Mouse (Mus musculus) erythroid progenitor cell, adult 5-6 weeks (primary cell): Measurements from ENCODE around the gene Emp3. TPM values are rescaled to one million over a fixed set of nuclear protein-coding genes. Genes with fewer than 3 reads are reported as not detected.
"Not testable (repeated sequence)": the region's sequence is repeated elsewhere in the genome, so short reads cannot be mapped to it uniquely, and the experiment has no call there.

Source experiments
- ATAC-seq: replicated peaks from 2 replicates; pipeline ENCODE4 v1.8.0; 2016; ENCODE audit warnings: moderate number of reproducible peaks, mild to moderate bottlenecking, moderate TSS enrichment, inconsistent platforms; ENCODE audit not compliant: poor library complexity, low FRiP score, severe bottlenecking
- total RNA-seq, 2 experiments: library from RNA; stranded (forward) in 1 of 2; stranded (reverse) in 1 of 2; fragments of 150-400 nt in 1 of 2; fragments of 186-747, 209-891 nt in 1 of 2; gene quantifications; 2 replicates each; pipeline versions ENCODE4 v1.2.3 to v1.2.4; 2015 to 2017; ENCODE audit warnings: low replicate concordance in 2 of 2

The Emp3 gene
- total RNA-seq, 2 experiments from 2014 or later, result 41.8 to 75.5 TPM

DNA sequence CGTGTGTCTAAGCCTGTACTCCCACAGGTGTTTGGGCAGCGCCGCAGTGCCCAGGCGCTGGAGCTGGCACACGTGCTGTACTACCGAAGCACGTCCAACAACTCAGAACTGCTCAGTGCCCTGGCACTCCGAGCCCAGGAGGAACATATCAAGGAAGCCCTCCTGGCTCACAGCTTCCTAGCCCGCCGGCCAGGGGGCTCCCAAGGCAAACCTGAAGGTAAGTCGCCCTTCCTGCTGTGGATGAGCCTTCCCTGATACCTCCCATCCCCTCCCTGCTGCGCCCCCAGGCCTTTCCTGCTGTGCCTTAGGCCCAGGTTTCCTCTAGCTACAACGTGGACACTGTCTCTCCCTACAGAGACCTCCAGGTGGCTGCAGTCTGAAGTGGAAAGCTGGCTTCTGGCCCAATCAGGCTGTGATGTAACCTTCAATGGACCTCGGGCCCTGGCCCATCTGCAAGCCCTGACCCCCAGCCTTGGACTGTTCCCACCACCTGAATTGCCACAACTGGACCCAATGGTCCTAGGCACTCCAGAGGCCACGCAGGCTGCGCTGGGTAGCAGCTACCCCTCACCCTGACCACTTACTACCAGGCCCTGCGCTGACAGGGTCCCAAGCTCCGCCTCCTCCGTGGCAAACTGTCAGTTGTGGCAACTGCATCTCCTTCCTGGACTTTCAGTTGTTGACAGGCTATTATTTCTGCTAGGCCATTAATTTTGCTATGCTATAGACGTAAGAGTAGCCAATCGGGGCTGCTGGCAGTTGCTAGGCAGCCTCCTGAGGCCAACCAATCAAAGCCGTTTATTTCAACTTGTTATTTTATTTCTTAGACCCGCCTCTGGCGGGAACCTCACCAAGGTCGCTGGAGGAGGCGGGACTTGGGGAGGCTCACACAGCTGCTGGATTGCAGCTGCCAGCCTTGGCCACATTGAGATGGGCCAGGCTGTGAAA is 4.9 kb downstream of the Emp3 start:
- ATAC-seq, result peak; percentile 90

DNA sequence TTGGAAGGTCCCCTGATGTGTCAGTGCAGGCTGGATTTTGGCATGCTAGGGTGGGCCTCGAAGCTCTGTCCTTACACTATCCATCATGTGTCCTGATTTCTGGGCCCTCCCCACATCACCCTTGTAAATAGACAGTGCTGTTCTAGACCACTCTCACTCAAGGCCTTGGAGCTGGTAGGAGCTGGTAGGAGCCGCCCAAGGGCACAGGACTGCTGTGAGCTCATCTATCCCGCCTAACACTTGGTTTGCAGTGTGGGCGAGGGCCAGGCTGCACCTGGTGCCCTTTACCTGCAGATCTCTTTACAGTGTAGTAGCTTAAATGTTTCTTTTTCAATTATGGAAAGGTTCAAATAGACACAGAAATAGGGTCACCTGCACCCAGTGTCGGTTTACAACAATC is 6.2 kb downstream of the Emp3 start:
- no peak for ATAC-seq

DNA sequence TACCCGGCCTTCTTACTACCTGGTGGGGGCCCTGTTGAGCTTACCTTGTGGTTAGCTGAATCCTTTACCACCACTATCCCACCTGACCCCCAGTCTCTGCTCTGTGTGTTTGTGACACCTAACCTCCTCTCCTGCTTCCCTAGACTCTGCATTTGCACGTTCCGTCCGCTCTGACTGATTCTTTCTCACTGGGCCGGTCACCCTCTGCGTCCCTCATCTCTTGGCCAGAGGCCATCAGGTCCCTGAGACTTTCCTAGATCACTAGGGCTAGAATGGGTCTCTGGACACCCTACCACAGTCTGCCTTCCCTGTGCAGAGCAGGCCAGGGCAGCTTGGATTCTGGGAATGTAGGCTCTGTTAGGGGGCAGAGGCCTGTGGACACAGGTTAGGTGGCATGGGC is 7.1 kb downstream of the Emp3 start:
- no peak for ATAC-seq

DNA sequence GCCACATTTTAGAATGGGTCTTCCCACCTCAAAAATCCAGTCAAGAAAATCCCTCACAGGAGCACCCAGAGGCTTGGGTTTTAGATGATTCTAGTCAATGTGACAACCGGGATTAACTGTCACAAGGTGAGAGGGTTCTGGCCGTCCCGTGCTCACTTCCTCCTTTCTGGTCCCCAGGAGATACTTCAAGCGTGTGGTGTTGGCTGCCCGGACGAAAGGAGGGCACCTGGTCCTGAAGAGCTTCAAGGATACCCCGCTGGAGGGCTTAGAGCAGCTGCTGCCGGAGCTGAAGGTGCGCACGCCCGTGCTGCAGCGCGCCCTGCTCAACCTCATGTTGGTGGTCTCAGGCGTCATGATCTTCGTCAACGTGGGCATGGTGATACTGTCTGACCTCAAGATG is 12.1 kb downstream of the Emp3 start:
- ATAC-seq, result no peak

DNA sequence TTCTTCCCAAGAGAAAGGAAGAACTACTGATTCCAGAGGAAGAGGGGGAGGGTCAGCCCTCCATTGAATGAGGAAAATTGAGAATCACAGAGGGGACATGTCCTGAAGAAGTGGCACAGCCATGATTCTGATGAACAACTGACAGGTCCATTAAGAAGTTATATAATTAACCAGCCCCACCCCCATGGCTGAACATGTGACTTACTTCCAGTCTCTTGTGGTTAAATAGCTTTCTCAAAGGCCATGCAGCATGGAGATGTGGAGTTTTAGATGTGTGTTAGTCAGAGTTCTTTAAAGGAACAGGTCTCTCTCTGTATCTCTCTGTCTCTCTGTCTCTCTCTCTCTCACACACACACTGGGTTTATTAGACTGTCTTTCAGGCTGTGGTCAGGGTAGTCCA is 12.8 kb downstream of the Emp3 start:
- ATAC-seq, result no peak

DNA sequence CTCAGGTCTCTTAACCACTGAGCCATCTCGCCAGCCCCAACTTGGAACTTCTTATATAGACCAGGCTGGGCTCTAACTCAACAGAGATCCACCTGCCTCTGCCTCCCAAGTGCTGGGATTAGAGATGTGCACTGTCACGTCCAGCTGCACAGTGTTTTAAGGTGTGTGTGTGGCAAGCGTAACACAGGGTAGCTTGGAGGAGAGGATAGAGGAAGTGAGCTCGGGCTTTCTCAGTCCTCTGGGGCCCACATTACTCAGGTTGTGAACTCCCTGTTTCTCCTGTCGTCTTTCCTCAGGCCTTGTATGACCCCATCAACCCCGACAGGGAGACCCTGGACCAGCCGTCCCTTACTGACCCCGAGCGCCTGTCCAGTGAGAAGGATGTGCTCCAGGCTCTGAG is 14.6 kb downstream of the Emp3 start:
- no peak for ATAC-seq

DNA sequence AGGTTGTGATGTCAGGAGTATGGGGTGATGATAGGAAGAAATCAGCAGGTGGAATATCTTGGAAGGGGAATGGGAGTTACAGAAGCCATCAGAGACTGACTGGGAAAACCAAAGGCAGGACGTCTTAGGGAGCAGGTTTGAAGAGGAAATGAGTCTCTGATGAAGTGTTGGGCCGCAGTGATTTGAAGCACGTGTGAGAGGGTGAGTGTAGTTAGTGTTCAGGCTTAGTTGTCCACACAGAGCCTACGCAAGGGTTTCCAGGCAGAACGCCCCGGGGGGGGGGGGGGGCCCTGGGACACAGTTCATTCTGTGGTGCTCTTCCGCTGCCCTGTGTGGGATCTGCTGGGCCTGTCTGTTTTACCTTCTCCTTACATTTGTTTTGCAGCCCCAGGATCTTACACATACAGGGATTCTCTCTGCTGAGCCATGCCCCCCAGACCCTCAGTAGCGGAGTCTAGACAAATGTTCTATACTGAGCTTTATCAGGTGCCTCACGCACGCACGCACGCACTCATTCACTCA is 18.7 kb downstream of the Emp3 start:
- ATAC-seq, result no peak

DNA sequence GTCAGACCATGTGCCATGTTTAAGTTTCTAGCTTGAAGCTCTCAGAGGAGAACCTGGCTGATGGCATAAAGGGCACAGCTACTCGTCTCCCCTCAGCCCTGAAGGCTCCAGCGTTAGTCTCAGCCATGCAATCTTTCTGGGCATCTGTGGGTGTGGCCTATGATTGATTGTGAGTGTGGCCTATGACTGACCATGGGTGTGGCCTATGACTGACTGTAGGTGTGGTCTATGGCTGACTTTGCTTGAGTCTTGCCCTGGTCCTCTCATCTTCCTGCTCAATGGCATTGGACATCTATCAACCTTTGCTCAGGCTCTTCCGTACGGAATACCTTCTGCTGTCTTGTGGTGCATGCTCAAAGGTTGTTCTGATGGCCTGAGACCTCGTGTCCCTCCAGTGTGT is 19.6 kb downstream of the Emp3 start:
- ATAC-seq, result no peak

DNA sequence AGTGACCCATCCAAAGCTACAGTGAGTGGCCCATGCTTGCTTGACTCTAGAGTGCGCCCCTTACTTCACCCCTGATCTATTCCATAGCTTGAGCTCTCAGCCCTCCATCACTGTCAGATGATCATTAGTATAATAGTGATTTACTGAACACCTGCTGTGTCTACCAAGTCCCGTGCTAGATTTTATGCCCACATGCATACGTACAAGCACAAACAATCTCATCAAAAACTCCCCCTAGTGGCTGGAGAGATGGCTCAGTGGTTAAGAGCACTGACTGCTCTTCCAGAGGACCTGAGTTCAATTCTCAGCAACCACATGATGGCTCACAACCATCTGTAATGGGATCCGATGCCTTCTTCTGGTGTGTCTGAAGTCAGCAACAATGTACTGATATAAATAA is 23.1 kb downstream of the Emp3 start:
- ATAC-seq, result not testable (repeated sequence)

DNA sequence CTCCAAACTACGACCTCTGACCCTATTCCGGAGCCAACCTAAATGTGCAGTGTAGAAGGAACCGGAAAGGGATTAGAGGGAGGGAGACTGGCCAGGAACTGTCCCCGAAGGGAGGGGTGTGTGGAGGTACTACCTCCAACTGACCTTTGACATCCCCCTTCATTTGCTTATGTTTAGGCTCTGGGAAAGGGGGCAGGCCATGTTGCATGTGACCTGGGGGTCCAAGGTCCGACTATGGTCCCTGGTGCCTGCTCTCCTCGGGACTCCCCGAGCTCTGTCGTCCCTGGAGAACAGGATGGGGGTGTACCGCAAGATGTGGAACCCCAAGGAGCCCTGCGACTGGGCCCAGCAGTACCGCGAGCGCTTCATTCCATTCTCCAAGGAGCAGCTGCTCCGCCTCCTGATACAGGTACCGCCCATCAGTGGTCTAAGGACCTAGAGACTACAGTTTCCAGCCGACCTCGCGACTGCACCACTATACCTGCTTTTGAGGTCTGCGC is 23.9 kb downstream of the Emp3 start:
- peak; percentile 65 for ATAC-seq

DNA sequence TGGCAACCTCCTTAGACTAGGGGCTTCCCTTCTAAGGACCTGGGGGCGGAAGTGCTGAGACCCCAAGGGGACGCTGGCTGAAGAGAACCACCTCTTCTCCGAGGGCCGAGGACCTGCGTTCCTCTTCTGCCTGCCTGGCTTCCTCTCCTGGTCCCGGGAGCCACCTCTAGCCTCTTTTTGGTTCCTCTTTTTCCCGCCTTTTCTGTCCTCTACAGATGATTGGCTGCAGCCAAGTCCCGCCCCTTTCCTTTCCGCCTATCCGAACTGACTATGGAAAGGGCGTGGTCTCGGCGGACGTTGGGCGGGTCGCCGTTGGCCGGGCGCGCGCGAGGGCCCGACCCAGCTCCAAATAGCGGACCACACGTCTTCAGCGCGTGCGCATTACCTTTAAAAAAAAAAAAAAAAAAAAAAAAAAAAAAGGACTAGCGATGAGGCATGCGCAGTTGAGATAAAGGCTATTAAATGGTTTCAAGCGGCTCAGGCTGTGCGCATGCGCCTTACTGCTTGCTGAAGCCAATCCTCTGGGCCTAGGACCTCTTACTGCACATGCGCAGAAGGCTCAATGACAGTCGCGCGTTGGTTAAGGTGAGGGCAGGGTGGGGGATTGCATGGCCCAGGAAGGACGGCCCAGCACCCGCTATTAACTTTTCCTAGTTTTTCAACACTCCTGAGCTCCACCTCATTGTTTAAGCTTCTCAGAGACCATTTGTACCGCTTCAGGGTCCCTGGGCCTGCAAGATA is 24.5 kb downstream of the Emp3 start, which contains the start of the genes Syngr4 and Tmem143:
Gene Syngr4, minus strand, starts transcription at position 198 of the 741 bp plus-strand sequence.
Gene Tmem143, plus strand, starts transcription at position 425 of the 741 bp plus-strand sequence.
- peak; percentile 86 for ATAC-seq

DNA sequence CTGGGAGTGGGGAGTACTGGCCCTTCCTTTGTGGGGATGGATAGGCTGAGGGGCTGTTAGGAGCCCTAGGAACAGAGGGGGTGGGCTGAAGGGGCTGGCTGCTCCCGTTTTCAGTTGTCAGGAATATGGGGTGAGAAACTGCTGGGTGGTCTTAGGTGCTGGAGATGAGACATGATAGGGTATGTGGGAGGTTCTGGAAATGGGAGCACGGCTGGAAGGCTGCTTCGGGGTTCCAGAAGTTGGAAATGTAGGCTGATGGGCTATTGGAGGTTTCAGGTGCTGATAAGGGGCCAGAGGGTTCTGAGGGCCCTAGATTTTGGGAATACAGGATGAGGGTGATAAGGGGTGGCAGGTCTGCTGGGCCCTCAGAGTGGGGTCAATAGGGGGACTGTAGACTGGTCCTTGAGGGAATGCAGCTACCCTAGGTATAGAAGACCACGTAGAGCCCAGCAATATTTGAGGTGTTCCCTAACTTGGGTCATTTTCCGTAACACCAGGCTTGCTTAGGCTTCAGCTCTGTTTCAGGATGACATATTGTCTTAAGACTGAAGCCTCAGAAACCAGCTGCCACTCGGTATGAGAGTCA is 25.2 kb downstream of the Emp3 start:
- ATAC-seq, result peak; percentile 13

DNA sequence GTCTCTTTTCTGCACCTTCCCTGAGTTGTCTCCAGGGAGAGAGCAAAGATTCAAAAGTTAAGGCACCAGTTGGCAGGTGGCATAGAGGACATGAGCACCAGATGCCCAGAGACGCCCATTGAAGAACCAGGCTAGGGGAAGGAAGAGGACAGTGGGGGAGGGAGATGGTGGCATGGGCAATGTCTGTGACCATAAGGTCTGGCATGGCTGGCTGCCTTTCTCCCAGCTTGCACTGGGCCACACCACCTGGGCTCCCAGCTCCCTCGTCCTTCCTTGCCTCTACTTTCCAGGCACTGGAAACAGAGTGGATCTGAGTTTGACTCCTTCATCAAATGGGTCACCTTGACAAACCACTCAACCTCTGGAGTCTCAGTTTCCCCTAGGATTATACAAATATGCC is 28.6 kb downstream of the Emp3 start:
- ATAC-seq, result no peak

DNA sequence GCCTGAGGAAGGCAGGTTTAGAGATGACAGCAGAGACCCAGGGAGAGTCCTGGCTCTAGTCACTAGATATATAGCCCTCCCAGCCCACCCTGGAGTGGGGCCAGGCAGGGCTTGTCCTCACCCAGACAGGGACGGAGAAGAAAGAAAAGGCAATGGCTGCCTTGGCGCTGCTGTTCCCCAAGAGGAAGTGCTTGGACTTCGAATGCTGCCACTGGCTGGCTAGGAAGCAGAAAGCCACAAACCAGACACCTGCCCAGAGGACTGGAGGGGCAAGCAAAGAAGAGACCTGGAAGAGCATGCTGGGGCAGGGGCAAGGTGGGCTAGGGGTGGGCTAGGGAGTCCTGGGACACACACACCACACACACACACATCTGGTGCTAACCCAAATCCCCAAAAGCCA is 34.0 kb downstream of the Emp3 start:
- ATAC-seq, result no peak

DNA sequence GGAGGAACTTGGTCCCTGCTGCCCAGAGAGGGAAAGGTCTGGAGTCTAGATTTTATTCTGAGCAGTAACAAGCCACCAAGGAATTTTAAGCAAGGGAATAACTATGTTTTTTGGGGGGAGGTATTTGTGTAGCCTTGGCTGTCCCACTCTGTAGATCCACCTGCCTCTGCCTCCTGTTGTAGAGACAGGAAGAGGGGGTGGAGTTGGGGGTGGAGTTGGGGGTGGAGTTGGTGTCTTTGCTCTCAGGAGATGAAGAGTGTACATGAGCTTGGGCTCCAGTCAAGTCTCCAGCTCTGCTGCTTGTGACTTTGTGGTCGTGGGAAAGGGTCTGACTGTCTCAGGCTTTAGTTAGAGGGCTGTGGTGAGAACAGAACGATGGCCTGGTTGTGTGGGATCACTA is 40.2 kb downstream of the Emp3 start:
- no peak for ATAC-seq

DNA sequence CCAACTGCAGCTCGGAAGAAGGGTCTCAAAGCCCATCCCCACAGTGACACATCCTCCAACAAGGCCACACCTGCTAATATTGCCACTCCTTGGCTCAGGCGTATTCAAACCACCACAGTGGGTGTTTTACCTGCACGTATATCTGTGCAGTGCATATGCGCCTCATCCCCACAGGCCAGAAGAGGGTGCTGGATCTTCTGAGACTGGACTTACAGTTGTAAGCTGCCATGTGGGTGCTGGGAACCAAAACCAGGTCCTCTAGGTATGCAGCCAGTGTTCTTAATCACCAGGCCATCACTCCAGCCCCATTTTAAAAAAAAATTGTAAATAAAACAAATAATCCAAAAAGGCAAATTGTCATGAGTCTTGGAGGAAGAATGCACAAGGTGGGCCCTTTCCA is 40.7 kb downstream of the Emp3 start:
- ATAC-seq, result no peak

DNA sequence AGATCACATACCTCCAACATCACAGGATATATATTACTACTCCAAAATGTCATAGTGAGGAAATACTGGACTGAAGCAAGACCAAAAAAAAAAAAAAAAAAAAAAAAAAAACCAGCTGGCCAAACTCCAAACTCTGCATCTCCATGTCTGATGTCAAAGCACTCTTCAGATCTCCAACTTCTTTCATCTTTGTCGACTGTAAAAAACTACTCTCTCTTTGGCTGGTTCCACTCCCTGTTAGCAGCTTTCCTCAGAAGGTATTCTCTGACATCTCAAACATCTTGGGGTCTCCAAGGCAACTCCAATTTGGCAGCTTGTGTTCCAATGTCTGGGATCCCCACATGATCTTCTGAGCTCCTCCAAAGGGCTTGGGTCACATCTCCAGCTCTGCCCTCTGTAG is 42.9 kb downstream of the Emp3 start, which contains the start of gene Grin2d:
Gene Grin2d, minus strand, starts transcription at position 101 of the 400 bp plus-strand sequence.
- not testable (repeated sequence) for ATAC-seq

DNA sequence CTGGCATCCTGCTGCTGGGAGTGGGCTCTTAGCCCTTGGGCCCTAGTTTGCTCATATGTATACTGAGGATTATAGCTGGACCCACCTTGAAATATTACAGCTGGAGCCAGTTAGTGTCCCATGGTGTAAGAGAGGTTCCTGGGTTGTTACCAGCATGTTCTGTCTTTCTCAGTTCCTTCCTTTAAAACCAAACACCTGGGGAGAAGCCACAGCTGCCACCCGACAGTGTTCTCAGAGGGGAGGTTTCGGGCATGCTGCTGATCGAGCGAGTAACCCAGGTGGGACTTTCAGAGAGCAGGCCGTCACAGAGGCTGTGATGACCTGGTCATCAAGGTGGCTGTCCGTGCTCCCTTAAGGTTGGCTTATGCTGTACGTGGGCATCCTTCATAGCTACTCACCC is 44.3 kb downstream of the Emp3 start:
- ATAC-seq, result no peak

DNA sequence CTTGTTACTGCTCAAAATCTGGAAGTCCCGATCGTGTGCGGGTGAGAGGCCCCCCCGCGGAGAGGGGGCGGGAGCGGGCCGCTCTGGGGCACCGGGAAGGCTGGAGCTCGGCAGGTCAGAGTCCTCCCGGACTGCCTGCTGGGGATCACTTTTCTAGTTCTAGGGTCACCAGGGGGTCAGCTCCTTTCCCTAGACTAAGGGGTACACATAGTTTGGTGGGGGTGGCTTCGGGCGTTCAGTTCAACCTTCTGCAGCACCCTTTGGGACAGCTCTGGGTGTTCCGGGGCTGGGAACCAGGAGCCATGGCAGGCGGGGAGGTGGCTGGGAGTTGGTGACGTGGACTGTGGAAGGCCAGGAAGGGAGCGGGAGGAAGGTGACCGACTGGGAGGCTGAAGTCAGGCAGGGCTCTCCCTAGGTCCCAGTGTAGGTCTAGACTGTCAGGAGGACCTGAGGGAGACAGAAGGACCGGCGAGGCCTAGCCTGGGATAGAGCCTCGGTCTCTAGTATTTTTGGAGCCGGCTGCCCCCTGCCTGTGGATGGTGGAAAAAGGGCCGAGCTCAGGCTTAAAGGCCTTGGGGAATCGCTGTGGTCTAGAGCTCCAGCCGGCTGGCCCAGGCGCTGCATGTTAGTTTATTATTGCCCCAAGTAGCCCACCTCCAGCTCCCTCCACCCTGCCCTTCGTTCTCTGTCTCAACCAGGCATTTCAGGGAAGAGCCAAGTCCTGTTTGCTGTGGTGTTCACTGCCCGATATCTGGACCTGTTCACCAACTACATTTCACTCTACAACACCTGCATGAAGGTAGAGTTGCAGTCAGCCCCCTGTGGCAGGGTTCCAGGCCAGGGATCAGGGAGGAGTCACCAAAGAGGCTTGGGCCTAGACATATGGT is 47.9 kb downstream of the Emp3 start:
- peak; percentile 71 for ATAC-seq
